Mouse (Mus musculus): ENCODE measurements around the gene Nup155.

Nup155 gene

GRCm38 (mm10) chr15:8200317-8200716 is 91.2 kb downstream of the Nup155 start:
- DNase-seq: no peak

DNA sequence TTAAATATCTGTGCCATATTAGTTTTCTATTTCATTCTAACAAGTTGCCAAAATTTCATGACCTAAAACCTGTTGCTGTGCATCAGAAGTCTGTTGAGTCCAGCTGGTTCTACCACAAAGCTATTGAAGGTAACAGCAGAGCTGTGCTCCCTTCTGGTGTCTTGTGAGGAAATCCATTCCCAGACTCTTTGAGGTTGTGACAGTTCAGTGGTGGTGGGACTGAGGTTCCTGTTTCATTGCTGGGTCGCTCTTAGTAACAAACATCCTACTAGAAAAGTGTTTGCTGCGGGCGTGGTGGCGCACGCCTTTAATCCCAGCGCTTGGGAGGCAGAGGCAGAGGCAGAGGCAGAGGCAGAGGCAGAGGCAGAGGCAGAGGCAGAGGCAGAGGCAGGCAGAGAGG is 99.3 kb downstream of the Nup155 start:
- no peak for DNase-seq
